In the genomic region with DNA sequence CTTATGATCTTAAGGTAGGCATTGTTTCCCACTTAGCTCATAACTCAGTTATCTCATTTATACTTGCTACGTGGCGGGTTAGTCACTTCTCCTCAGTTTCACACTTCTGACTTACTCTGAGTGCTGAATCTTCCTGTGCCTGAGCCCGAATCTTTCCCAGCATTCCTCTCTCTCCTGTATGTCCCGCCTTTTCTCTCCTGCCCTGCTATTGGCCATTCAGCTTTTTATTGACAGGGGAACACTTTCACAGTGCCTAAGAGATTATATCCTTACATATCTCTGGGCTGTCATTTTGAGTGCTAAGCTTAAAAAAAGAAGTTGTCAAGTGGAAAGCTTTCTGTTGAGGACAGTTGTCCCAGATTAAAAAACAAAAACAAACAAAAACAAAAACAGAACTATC, we compare ENCODE assay signal across 10 mouse cellular contexts.
"Had no signal": no experiment of that assay in that cellular context is flagged by ENCODE, and none has a peak within 500 bp of the region (broad histone marks: within the 10 kb centered on the region; RNA-seq: fewer than 3 reads in every experiment).

No protein-coding gene starts in this region.

- DNase-seq: kidney, postnatal 25 days; layer of hippocampus, adult 9-11 months; layer of hippocampus, postnatal 36 days; left cerebral cortex, postnatal 4 days; liver, postnatal 0 days; lung, embryonic 14.5 days; retina, postnatal 1 day; right cerebral cortex, postnatal 25 days; spleen, adult 18-20 months; thymus, postnatal 36 days had no signal
